Comparison of ENCODE assay signal across 8 mouse cellular contexts in the genomic region with DNA sequence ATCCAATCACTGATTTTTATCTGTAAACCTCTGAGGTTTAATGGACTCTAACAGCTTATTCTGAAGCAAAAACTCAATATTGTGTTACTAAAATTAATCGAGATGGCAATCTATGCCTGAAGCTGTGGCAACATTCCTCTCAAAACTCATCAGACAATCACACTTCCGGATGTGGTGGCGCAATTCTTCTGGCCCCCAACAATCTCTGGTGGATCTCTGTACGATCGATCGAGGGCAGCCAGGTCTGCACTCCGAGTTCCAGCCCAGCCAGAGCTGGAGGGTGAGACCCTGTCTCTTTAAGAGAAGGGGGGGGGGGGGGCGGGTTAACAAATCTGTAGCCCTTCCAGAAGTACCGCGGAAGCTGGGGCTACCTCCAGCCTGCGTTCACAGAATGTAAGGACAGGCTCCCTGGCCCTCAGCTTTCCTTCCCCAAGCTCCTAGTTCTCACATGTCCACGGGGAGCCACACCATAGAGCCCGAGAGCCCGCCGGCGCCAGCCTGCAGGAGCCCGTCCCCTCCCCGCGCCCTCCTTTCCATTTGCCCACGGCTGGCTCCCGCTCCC. TPM values are rescaled to one million over a fixed set of nuclear protein-coding genes. Genes with fewer than 3 reads are reported as not detected.
DNase-seq lines count a peak whose midpoint lies in the region; ATAC-seq lines count a peak whose summit lies in the region.

No protein-coding gene starts in this region.

- peak overlapping the region; percentile 63 for H3K4me2 ChIP-seq in kidney, embryonic 14.5 days (replicated peaks; ENCODE audit: low read depth, low read length)
- H3K4me2 ChIP-seq in hindbrain, embryonic 15.5 days = peak overlapping the region; percentile 92
- peak overlapping the region; percentile 72 for H3K4me2 ChIP-seq in midbrain, embryonic 12.5 days (replicated peaks)

- no peak for DNase-seq in kidney, postnatal 4 days
- peak; percentile 21 for DNase-seq in c-Kit-positive CD71-positive TER-119-positive erythroid progenitor cells, embryonic 14.5 days (ENCODE audit: low spot score)
- DNase-seq in frontal cortex, postnatal 14 days (ENCODE audit: low spot score in 2 of 2) = no peak
- no peak for DNase-seq in layer of hippocampus, postnatal 14 days (ENCODE audit: low spot score in 2 of 2)
- no peak for DNase-seq in layer of hippocampus, postnatal 25 days (ENCODE audit: extremely low spot score in 1 of 2, low spot score in 1 of 2)

- H3K4me1 ChIP-seq in kidney, embryonic 14.5 days (ENCODE audit: control insufficient read depth, insufficient read depth, low read length) = 0 out of 2 replicates have a peak, but pooled peaks cover 7% of the 10 kb centered on the region
- peaks cover 17% of the 10 kb centered on the region for H3K4me1 ChIP-seq in hindbrain, embryonic 15.5 days (replicated peaks)
- H3K4me1 ChIP-seq in midbrain, embryonic 12.5 days = peaks cover 13% of the 10 kb centered on the region

- peak overlapping the region; percentile 79 for H3K9ac ChIP-seq in kidney, embryonic 14.5 days (ENCODE audit: low read depth, low read length)
- peak overlapping the region; percentile 43 for H3K9ac ChIP-seq in hindbrain, embryonic 15.5 days
- H3K9ac ChIP-seq in midbrain, embryonic 12.5 days (replicated peaks) = peak overlapping the region; percentile 40

- H3K27ac ChIP-seq in kidney, embryonic 14.5 days (ENCODE audit: low read depth, low read length) = peak overlapping the region; percentile 89
- H3K27ac ChIP-seq in hindbrain, embryonic 15.5 days (replicated peaks) = peak overlapping the region; percentile 59; the same call in 1 of the 2 replicates
- H3K27ac ChIP-seq in midbrain, embryonic 12.5 days (replicated peaks) = peak overlapping the region; percentile 20; the same call in 1 of the 2 replicates

- peak; percentile 72 for ATAC-seq in kidney, embryonic 14.5 days (ENCODE audit: low FRiP score, low TSS enrichment)
- ATAC-seq in hindbrain, embryonic 15.5 days (ENCODE audit: low FRiP score, low read depth) = peak; percentile 80
- peak; percentile 85 for ATAC-seq in midbrain, embryonic 12.5 days (ENCODE audit: low FRiP score, low read depth)

- WGBS in kidney, embryonic 14.5 days = under 1% methylated on average over 15 of the region's 21 CpGs
- 1% methylated on average over 21 of the region's 21 CpGs for WGBS in hindbrain, embryonic 15.5 days
- 1% methylated on average over 20 of the region's 21 CpGs for WGBS in midbrain, embryonic 12.5 days

- peak overlapping the region; percentile 86 for H3K4me3 ChIP-seq in kidney, embryonic 14.5 days (ENCODE audit: low read length)
- H3K4me3 ChIP-seq in hindbrain, embryonic 15.5 days = peak overlapping the region; percentile 91
- peak overlapping the region; percentile 65 for H3K4me3 ChIP-seq in midbrain, embryonic 12.5 days

- H3K36me3 ChIP-seq in kidney, embryonic 14.5 days (ENCODE audit: control insufficient read depth, insufficient read depth, low read length) = peaks cover 30% of the 10 kb centered on the region
- peaks cover 19% of the 10 kb centered on the region for H3K36me3 ChIP-seq in hindbrain, embryonic 15.5 days
- H3K36me3 ChIP-seq in midbrain, embryonic 12.5 days = peaks cover 29% of the 10 kb centered on the region

- H3K27me3 ChIP-seq in kidney, embryonic 14.5 days (ENCODE audit: control insufficient read depth, insufficient read depth, low read length) = no peaks in the 10 kb centered on the region
- no peaks in the 10 kb centered on the region for H3K27me3 ChIP-seq in hindbrain, embryonic 15.5 days
- H3K27me3 ChIP-seq in midbrain, embryonic 12.5 days = no peaks in the 10 kb centered on the region

- peaks cover 9% of the 10 kb centered on the region for H3K9me3 ChIP-seq in kidney, embryonic 14.5 days (ENCODE audit: control insufficient read depth, low read length)
- no peaks in the 10 kb centered on the region for H3K9me3 ChIP-seq in hindbrain, embryonic 15.5 days
- peaks cover 29% of the 10 kb centered on the region for H3K9me3 ChIP-seq in midbrain, embryonic 12.5 days

RNA-seq across cellular contexts. Expression of gene Brip1, which starts 0.5 kb away (rescaled TPM):
- polyA plus RNA-seq in kidney, embryonic 14.5 days (2014; fragmentation: Nextera tagmentation; extraction: Ambion mirVana) = 9.7 and 14.8 TPM in 2 replicates
- polyA plus RNA-seq in hindbrain, embryonic 15.5 days (2015; fragmentation: Nextera tagmentation; extraction: Ambion mirVana) = 2.3 and 2.6 TPM in 2 replicates
- 6.9 and 7.6 TPM in 2 replicates for polyA plus RNA-seq in midbrain, embryonic 12.5 days (2016; fragmentation: Nextera tagmentation; extraction: Ambion mirVana)
- total RNA-seq in layer of hippocampus, postnatal 14 days (2021) = under 1 TPM; 0.32 to 0.45 TPM
- total RNA-seq in layer of hippocampus, postnatal 25 days (2021) = under 1 TPM in 1 of 2 experiments, not detected in 1; 0.22 TPM

RNA-seq across cellular contexts. Expression of gene Ints2, which starts 56.8 kb away (rescaled TPM):
- polyA plus RNA-seq in kidney, embryonic 14.5 days (2014; fragmentation: Nextera tagmentation; extraction: Ambion mirVana) = 21.7 and 35.7 TPM in 2 replicates
- 17.5 and 18.9 TPM in 2 replicates for polyA plus RNA-seq in hindbrain, embryonic 15.5 days (2015; fragmentation: Nextera tagmentation; extraction: Ambion mirVana)
- polyA plus RNA-seq in midbrain, embryonic 12.5 days (2016; fragmentation: Nextera tagmentation; extraction: Ambion mirVana) = 48.3 and 51.6 TPM in 2 replicates
- 10 to 100 TPM; 26.1 to 26.3 TPM for total RNA-seq in layer of hippocampus, postnatal 14 days (2021)
- total RNA-seq in layer of hippocampus, postnatal 25 days (2021) = 10 to 100 TPM; 21.8 to 23.1 TPM

Comparison
In these comparisons a context has a peak if more than half of its experiments do, and no peak if none do; other contexts are left out.
1. H3K27ac ChIP-seq: peak in every context shown above with its lines; median percentile 89 in kidney, embryonic 14.5 days; 59 in hindbrain, embryonic 15.5 days; 20 in midbrain, embryonic 12.5 days.